Mouse (Mus musculus) cerebellum, postnatal 10 days (tissue): ENCODE results near the gene Ccdc97.
A peak's percentile ranks its signal among the peaks of the same experiment; 100 is the strongest.

Experiments used
- DNase-seq, 2 experiments: peaks; one replicate each; pipeline ENCODE4 v3.0.0; 2021; ENCODE audit warnings: mixed read lengths in 2 of 2

Ccdc97 gene

GRCm38 (mm10) chr7:25719761-25720610, 1.1 kb upstream of the Ccdc97 start:
- peak; percentile 87 to 90 for DNase-seq

GRCm38 (mm10) chr7:25717478-25717877, 1.4 kb downstream of the Ccdc97 start:
- DNase-seq, result no peak

- DNase-seq, result no peak
These were observed 3.1 kb downstream of the Ccdc97 start for GRCm38 (mm10) chr7:25715731-25716271.

GRCm38 (mm10) chr7:25714581-25714980, 4.3 kb downstream of the Ccdc97 start:
- DNase-seq, result no peak

GRCm38 (mm10) chr7:25712801-25713200, 6.1 kb downstream of the Ccdc97 start:
- DNase-seq, result no peak

DNA sequence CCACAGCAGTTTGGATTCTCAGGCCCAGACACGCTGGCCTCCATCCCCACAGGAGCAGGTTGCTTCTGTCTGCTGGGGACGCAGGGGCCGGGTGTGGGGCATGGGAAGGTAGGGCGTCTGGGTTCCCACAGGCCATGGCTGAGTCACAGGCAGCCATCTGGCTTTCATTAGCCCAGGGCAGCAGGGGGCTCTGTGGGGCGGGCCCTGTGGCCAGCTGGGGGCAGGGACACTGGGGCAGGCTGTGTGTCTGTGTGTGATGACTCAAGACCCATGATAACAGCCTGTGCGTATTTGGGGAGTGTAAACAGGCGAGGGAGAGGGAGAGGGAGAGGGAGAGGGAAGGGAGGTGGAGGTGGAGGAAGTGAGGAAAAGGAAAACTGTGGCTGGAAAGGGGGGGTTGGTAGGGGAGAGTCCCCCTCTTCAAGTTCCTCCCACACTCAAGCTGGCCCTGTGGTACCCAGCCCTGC, 7.1 kb downstream of the Ccdc97 start:
- peak; percentile 73 to 84 for DNase-seq

GRCm38 (mm10) chr7:25711165-25711564, 7.7 kb downstream of the Ccdc97 start:
- peak; percentile 46 to 48 for DNase-seq

- DNase-seq, result peak in 1 of 2 experiments; percentile 35
These were observed 8.3 kb downstream of the Ccdc97 start for GRCm38 (mm10) chr7:25710519-25711130.

GRCm38 (mm10) chr7:25709961-25710360, 8.9 kb downstream of the Ccdc97 start:
- peak; percentile 65 to 73 for DNase-seq

DNA sequence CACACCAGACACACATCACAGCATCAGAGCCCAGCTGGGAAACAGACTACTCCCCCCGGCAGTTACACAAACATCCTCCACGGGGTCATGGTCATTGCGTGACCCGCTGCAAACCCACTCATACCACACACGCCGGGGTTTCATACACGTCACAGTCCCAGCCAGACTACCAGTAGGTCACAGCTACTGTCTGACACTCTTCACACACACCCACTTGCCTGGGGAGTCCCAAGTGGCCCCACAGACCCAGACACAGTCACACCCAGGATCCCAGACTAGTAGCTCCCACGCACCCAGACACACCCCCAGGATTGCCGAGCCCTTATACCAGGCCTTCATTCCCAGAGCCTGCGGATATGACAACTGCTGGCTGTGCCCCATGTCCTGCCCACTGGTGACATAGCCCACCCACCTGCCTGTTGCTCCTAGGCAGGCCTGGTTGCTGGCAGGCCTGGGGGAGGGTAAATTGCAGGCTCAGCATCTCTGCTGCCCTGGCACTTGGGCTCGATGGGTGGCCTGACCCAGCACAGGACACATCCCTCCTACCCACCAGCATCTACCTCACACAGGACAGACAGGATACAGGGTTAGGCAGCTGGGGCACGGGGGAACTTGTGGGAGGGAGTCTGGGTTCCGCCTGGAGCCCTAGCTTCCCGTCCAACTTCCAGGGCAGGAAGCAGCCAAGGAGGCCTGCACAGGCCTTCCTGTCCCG, 11.2 kb downstream of the Ccdc97 start:
- peak in 1 of 2 experiments; percentile 34 for DNase-seq

- no peak for DNase-seq
These were observed 12.2 kb downstream of the Ccdc97 start for GRCm38 (mm10) chr7:25706578-25707170.

GRCm38 (mm10) chr7:25705801-25706251, 13.1 kb downstream of the Ccdc97 start:
- DNase-seq, result peak; percentile 81 to 85

- peak; percentile 52 for DNase-seq
These were observed 14.0 kb downstream of the Ccdc97 start for GRCm38 (mm10) chr7:25704716-25705364.

DNA sequence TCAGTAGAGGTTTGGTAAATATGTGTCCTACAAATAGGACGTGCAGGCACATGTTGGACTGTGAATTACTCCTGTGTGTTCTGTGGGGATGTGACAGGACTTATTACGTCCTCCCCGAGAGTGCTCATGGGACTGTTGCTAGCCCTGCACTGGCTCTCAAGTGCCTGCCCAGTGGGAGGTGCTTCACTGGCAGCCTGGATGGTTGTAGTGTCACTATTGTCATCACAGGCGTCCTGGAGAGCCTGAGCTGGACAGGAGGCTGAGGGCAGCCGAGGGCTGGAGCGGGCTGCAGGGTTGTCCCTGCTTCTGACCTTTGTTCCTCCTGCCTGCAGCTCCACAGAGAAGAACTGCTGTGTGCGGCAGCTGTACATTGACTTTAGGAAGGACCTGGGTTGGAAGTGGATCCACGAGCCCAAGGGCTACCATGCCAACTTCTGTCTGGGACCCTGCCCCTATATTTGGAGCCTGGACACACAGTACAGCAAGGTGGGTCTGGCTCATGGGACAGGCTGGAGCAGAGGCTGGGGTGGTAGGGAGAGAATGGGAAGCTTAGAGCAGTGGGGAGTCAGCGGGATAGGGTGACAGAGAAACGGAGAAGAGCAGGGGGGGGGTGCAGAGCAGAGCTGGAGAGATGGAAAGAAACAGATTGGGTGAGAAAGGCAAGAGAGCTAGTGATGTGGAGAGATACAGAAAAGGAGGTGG, 14.9 kb downstream of the Ccdc97 start:
- DNase-seq, result no peak

- DNase-seq, result no peak
These were observed 16.5 kb downstream of the Ccdc97 start for GRCm38 (mm10) chr7:25702350-25702749.

DNA sequence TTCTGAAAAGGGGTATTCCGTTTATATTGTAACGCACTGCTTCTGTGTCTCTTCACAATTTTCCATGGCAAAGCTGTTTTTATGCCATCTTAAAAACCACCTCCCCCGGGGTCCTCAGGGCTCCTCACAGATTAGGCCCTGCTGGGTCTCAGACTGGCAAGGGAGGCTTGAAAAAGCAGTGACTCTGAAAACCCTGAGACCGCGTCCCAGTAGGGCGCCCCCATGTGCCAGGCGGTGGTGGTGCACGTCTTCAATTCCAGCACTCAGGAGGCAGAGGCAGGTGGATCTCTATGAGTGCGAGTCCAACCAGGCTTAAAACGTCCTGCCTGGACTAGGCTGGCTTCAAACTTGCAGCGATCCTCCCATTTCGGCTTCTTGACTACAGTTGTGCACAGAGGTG, 18.2 kb downstream of the Ccdc97 start:
- DNase-seq, result no peak

- DNase-seq, result no peak
These were observed 19.0 kb downstream of the Ccdc97 start for GRCm38 (mm10) chr7:25699851-25700250.

DNA sequence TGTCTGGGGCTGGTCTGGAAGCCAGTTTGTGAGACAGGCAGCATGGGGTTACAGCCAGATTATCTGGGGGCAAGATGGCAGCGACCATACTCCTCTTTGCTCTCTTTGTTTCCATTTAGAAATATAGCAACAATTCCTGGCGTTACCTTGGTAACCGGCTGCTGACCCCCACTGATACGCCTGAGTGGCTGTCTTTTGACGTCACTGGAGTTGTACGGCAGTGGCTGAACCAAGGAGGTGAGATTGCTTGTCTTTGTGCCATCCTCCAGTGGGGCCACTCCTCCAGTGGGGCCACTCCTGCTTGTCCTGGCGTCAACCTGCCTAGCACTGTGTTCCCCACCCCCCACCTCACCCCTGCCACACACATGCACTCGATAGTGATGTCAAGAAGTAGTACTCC, 24.8 kb downstream of the Ccdc97 start:
- no peak for DNase-seq

DNA sequence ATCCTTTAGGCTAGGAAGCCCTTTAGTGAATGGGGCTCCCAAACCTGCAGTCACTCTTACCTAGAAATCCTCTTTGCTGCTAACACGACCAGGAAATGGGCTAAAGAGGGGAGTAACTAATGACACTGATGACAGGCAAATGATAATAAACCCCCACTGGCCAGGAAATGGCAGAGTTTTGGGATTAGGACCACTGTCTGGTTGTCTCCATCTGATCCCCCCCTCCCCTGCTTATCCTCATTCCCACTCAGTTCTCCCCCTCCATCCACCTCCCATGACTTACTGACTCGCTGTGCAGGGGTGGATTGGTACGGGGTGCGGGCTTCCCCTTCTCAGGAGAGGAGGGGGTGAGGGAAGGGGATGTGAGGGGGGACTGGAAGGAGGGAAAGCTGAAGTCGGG, 28.8 kb downstream of the Ccdc97 start:
- no peak for DNase-seq

- DNase-seq, result no peak
These were observed 29.3 kb downstream of the Ccdc97 start for GRCm38 (mm10) chr7:25689603-25690021.
